Comparison of ENCODE assay signal across 31 mouse cellular contexts in the genomic region with DNA sequence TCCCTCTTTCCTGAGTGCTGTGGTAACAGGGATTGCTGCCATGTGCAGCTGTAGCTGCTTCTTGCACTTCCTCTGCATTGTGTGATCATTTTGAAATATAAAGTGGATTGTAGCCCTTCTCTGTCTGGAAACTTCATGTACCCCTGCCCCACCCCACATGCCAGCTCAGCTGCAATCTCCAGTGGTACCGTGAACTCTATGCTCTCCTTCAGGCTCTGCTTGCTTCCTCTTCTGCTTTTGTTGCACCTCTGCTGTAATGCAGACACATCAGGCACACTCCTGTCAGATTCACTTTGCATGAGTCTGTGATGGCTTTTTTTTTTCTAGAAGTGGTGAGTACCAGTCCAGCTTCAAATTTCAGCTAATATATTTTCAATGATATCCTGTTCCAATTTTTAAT.
A peak's percentile ranks its signal among the peaks of the same experiment; 100 is the strongest.
DNase-seq lines count a peak whose midpoint lies in the region; ATAC-seq lines count a peak whose summit lies in the region.
"Had no signal": no experiment of that assay in that cellular context is flagged by ENCODE, and none has a peak within 500 bp of the region (broad histone marks: within the 10 kb centered on the region; RNA-seq: fewer than 3 reads in every experiment).

No protein-coding gene starts in this region.

- H3K27ac ChIP-seq in heart, embryonic 10.5 days = peak overlapping the region; percentile 36; the same call in 1 of the 2 replicates
- H3K27ac ChIP-seq: embryonic facial prominence, embryonic 10.5 days; embryonic facial prominence, embryonic 13.5 days; forebrain, embryonic 12.5 days; forebrain, embryonic 15.5 days; heart, adult 2 months; heart, embryonic 15.5 days; hindbrain, embryonic 14.5 days; hindbrain, postnatal 0 days had no signal

- WGBS in heart, embryonic 10.5 days = 88% methylated on average over 1 of the region's 1 CpGs

- no peaks in the 10 kb centered on the region for H3K36me3 ChIP-seq in heart, embryonic 10.5 days
- peaks cover 1% of the 10 kb centered on the region; the same call in 1 of the 2 replicates for H3K36me3 ChIP-seq in splenic B cell, adult 2 months (ENCODE audit: control insufficient read depth, insufficient read depth, low read length, poor library complexity, severe bottlenecking)
- H3K36me3 ChIP-seq: embryonic facial prominence, embryonic 10.5 days; embryonic facial prominence, embryonic 13.5 days; forebrain, embryonic 12.5 days; forebrain, embryonic 15.5 days; heart, embryonic 12.5 days; heart, embryonic 15.5 days had no signal

- H3K4me3 ChIP-seq in heart, embryonic 10.5 days = no peak overlapping the region
- H3K4me3 ChIP-seq: embryonic facial prominence, embryonic 10.5 days; embryonic facial prominence, embryonic 13.5 days; erythroblast, embryonic 14.5 days; forebrain, embryonic 12.5 days; forebrain, embryonic 15.5 days; heart, adult 2 months; heart, embryonic 12.5 days; heart, embryonic 15.5 days had no signal

- no peaks in the 10 kb centered on the region for H3K27me3 ChIP-seq in heart, embryonic 10.5 days (ENCODE audit: insufficient read depth, poor library complexity, severe bottlenecking)
- H3K27me3 ChIP-seq in splenic B cell, adult 2 months (ENCODE audit: control insufficient read depth, insufficient read depth, low read length, poor library complexity, severe bottlenecking) = no peaks in the 10 kb centered on the region
- H3K27me3 ChIP-seq: CH12.LX; embryonic facial prominence, embryonic 13.5 days; forebrain, embryonic 12.5 days; forebrain, embryonic 15.5 days; heart, embryonic 12.5 days; heart, embryonic 15.5 days; Patski had no signal

- no peaks in the 10 kb centered on the region for H3K4me1 ChIP-seq in heart, embryonic 10.5 days
- H3K4me1 ChIP-seq: embryonic facial prominence, embryonic 10.5 days; embryonic facial prominence, embryonic 13.5 days; forebrain, embryonic 12.5 days; forebrain, embryonic 15.5 days; heart, embryonic 15.5 days had no signal

- peak; percentile 59 for ATAC-seq in granulocyte monocyte progenitor cell, adult 5-6 weeks (replicated peaks; ENCODE audit: poor library complexity, severe bottlenecking)
- ATAC-seq: forebrain, embryonic 15.5 days; hindbrain, postnatal 0 days; Patski had no signal

- no peaks in the 10 kb centered on the region for H3K9me3 ChIP-seq in heart, embryonic 10.5 days
- H3K9me3 ChIP-seq: embryonic facial prominence, embryonic 10.5 days; embryonic facial prominence, embryonic 13.5 days; forebrain, embryonic 12.5 days; forebrain, embryonic 15.5 days; G1E; heart, embryonic 12.5 days; heart, embryonic 15.5 days had no signal

- DNase-seq in heart, embryonic 10.5 days (ENCODE audit: low spot score) = no peak
- DNase-seq in heart, postnatal 4 days = no peak
- DNase-seq in thymus, postnatal 14 days = peak; percentile 21
- DNase-seq in thymus, postnatal 25 days = no peak
- DNase-seq in splenic B cell, adult 2 months (ENCODE audit: low read depth, low spot score) = peak; percentile 6
- no peak for DNase-seq in layer of hippocampus, adult 11-12 months (ENCODE audit: low spot score)
- DNase-seq in heart, adult 8-10 months (ENCODE audit: low spot score) = no peak
- DNase-seq: adrenal gland, postnatal 10 days; adrenal gland, postnatal 36 days; B cell, adult 2 months; cerebellum, adult 18-20 months; cerebellum, adult 9-10 months; cerebellum, postnatal 14 days; embryo, embryonic 11 days; gastrocnemius, postnatal 25 days; heart, adult 2 months; heart, postnatal 10 days; heart, postnatal 36 days had no signal

Comparison
In these comparisons a context has a peak if more than half of its experiments do, and no peak if none do; other contexts are left out.
1. DNase-seq: peak in thymus, postnatal 14 days (single experiment) and splenic B cell, adult 2 months (single experiment); none in heart, embryonic 10.5 days (single experiment), heart, postnatal 4 days (single experiment), thymus, postnatal 25 days (single experiment), layer of hippocampus, adult 11-12 months (single experiment) and heart, adult 8-10 months (single experiment).